Mouse (Mus musculus) CH12.LX (cell line): Measurements from ENCODE around the gene Inpp5e.

Experiments
- CHD1 ChIP-seq: IDR thresholded peaks from 2 replicates; pipeline ENCODE4 v1.6.1; 2012; ENCODE audit warnings: low read depth, low read length, improper control_type of control experiment, inconsistent platforms
- CTCF ChIP-seq, 2 experiments: IDR thresholded peaks in 1 of 2; conservative IDR thresholded peaks in 1 of 2; 2 replicates each; pipeline ENCODE4 v1.5.1; 2011 to 2012; ENCODE audit warnings: low read depth in 2 of 2, low read length in 2 of 2, improper control_type of control experiment in 1 of 2, inconsistent platforms in 1 of 2, mild to moderate bottlenecking in 1 of 2, moderate library complexity in 1 of 2
- HCFC1 ChIP-seq: IDR thresholded peaks from 2 replicates; pipeline ENCODE4 v1.6.1; 2012; ENCODE audit warnings: low read depth, mild to moderate bottlenecking, inconsistent platforms, low read length, improper control_type of control experiment
- POLR2A ChIP-seq: IDR thresholded peaks from 2 replicates; pipeline ENCODE4 v1.6.1; 2011; ENCODE audit warnings: low read depth, mild to moderate bottlenecking, improper control_type of control experiment, low read length

DNA sequence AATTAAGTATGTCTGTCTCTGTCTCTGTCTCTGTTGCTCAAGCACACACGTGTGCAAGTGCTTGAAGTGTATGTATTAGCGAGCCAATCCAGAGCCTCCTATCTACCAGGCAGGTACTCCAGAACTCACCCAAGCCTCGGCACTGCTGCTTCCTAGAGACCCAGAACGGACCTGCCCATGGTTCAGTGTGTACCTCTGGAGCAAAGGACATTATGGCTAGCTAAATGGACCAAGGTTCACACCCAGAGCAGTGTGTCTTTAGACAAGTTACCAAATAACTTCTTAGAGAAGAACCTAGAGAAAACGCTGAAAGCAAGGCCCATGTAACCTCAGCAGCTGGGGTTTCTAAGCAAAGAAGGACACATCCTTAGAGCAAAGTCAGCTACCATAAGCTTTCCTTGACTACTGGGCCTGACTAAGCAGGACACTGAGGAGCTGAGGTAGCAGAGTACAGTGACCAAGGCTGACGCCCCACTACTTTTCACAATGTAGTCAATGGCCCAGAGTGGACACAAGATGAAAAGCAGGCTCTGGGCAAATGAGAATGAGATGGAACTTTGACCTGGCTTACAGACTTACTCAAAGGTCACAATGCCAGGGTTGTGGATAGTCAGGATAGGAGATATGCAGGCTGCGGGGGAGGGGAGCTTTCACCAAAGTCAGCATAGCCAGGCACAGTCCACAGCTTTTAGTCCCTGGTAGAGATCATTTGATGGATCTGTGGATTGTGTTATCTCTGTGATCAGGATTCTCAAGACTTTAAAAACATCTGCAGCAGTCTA, 26.0 kb upstream of the Inpp5e start:
- TF ChIP-seq CHD1 (no peak), CTCF (conservative IDR thresholded peaks at IDR 0.05 in 1 of 2, IDR thresholded peaks at IDR 0.05 in 1 of 2; ENCODE audit: low read depth in 2 of 2, low read length in 2 of 2) (no peak), HCFC1 (no peak), POLR2A (no peak)
